Mouse (Mus musculus) ovary, postnatal 14 days (tissue): ENCODE data around the gene Gm28372.

Experiments
- DNase-seq: peaks from one replicate; pipeline ENCODE4 v3.0.0; 2022; ENCODE audit warnings: low spot score

Gene Gm28372

GRCm38 (mm10) chr2:130451086-130451726, 46.2 kb downstream of the Gm28372 start:
- no peak for DNase-seq

GRCm38 (mm10) chr2:130451727-130452090, 46.7 kb downstream of the Gm28372 start:
- DNase-seq = no peak

DNA sequence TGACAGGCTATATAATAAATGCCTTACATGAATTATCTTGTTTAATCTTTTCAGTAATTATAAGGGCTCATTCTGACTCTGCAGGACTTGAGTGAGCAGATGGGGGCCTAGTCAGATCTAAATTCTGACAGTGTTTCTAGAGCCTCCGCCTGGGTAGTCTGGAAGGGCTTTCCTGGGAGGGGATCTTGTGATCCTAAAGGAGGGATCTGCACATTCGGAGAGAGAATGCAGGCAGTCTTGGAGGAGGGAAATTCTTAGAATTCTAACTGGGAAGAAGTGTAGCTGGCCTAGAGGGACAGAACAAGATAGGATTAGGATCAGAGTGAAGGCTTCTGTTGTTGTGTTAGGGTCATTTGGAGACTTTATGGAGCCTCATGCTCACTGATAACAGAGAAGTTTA, 47.2 kb downstream of the Gm28372 start:
- no peak for DNase-seq

DNA sequence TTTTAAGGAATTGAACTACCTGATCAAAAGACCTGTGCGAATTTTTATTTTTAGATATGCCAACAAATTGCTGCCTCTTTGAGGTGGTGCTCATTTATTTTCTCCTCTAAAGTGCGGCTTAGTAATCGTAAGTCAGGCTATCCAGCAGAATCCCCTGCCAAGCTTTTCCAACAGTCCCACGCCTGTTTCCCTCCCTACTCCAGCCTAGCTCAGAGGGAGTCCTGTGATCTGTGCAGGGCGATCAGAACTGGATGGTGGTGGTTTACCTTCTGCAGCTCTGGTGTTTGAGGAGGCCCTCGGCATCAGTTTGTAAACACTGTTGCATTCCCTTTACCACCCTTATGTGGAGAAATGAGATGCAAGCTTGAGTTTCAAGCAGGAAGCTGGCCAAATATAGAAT, 48.4 kb downstream of the Gm28372 start:
- DNase-seq = no peak

DNA sequence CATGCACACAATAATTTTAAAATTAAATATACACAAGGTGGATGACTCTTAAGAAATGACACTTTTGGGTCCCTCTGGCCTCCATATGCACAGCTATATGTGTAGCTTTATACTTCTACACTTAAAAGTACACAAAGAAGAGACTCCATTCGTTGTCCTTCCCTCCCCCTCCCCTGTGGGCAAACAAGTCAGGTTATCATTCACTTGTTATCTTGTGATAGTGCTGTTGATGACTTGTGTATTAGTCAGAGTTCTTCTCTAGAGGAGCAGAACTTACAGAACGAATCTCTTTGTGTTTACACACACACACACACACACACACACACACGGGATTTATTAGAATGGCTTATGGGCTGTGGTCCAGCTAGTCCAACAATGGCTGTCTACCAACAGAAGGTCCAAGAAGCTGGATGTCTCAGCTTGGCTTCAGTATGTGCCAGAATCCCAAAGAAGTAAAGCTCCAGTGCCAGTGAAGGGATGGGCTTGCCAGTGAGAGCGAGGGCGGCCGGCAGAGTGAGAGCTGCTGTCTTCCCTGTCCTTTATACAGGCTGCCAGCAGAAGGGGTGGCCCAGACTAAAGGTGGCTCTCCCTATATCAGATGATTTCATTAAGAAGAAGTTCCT, 49.8 kb downstream of the Gm28372 start:
- DNase-seq = no peak
